ENCODE assay signal across 26 mouse cellular contexts in the genomic region with DNA sequence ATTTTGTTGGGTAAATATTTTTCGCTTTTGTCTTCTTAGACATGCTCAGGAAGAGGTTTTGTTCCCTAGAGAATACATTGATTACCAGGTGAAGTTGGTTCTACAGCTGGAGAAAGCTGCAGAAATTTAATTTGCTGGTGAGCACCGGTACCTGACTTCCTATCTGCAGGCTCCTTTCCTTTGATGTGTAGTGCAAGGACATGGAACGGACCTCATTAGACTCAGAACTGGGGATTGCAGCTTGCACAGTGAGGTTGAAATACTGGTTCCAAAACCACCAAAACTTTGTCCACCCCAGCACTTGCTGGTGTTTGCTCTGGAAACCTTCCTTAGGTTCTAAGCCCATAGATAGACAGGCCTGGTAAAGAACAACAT. TPM values are rescaled to one million over a fixed set of nuclear protein-coding genes. Genes with fewer than 3 reads are reported as not detected.
A peak's percentile ranks its signal among the peaks of the same experiment; 100 is the strongest.
DNase-seq lines count a peak whose midpoint lies in the region; ATAC-seq and TF ChIP-seq lines count a peak whose summit lies in the region.
"Had no signal": no experiment of that assay in that cellular context is flagged by ENCODE, and none has a peak within 500 bp of the region (broad histone marks: within the 10 kb centered on the region; RNA-seq: fewer than 3 reads in every experiment).

No protein-coding gene starts in this region.

- H3K27ac ChIP-seq in liver, adult 2 months (replicated peaks; ENCODE audit: insufficient read depth, low read depth, low read length) = peak overlapping the region; percentile 60
- peak overlapping the region; percentile 14; the same call in 1 of the 2 replicates for H3K27ac ChIP-seq in liver, embryonic 12.5 days
- peak overlapping the region; percentile 51 for H3K27ac ChIP-seq in liver, embryonic 16.5 days (ENCODE audit: low read length)
- no peak overlapping the region for H3K27ac ChIP-seq in kidney, embryonic 16.5 days (ENCODE audit: low read length)
- H3K27ac ChIP-seq: embryonic facial prominence, embryonic 12.5 days; forebrain, embryonic 10.5 days; heart, embryonic 13.5 days; hindbrain, embryonic 12.5 days had no signal

- H3K4me2 ChIP-seq in liver, embryonic 12.5 days = peak overlapping the region; percentile 9
- peak overlapping the region; percentile 31 for H3K4me2 ChIP-seq in liver, embryonic 16.5 days (ENCODE audit: low read depth, low read length)
- H3K4me2 ChIP-seq in kidney, embryonic 16.5 days (replicated peaks; ENCODE audit: low read depth, low read length) = no peak overlapping the region
- H3K4me2 ChIP-seq: embryonic facial prominence, embryonic 12.5 days; heart, embryonic 13.5 days; hindbrain, embryonic 12.5 days had no signal

- H3K9ac ChIP-seq in liver, adult 2 months (ENCODE audit: low read depth, low read length) = no peak overlapping the region
- no peak overlapping the region for H3K9ac ChIP-seq in liver, embryonic 12.5 days
- no peak overlapping the region for H3K9ac ChIP-seq in liver, embryonic 16.5 days (ENCODE audit: low read depth, low read length)
- no peak overlapping the region for H3K9ac ChIP-seq in kidney, embryonic 16.5 days (replicated peaks; ENCODE audit: low read length)
- H3K9ac ChIP-seq: embryonic facial prominence, embryonic 12.5 days; heart, embryonic 13.5 days; hindbrain, embryonic 12.5 days had no signal

- no peak for TF ChIP-seq CTCF in liver, adult 2 months (IDR thresholded peaks at IDR 0.05; ENCODE audit: low read depth, low read length)

- no peaks in the 10 kb centered on the region for H3K36me3 ChIP-seq in liver, adult 2 months (ENCODE audit: control insufficient read depth, insufficient read depth, low read length)
- no peaks in the 10 kb centered on the region for H3K36me3 ChIP-seq in liver, embryonic 12.5 days
- no peaks in the 10 kb centered on the region for H3K36me3 ChIP-seq in liver, embryonic 16.5 days (ENCODE audit: control insufficient read depth, insufficient read depth)
- no peaks in the 10 kb centered on the region for H3K36me3 ChIP-seq in kidney, embryonic 16.5 days (ENCODE audit: insufficient read depth, low read length)
- H3K36me3 ChIP-seq: embryonic facial prominence, embryonic 12.5 days; forebrain, embryonic 10.5 days; heart, embryonic 13.5 days; hindbrain, embryonic 12.5 days had no signal

- ATAC-seq in liver, embryonic 12.5 days = no peak
- ATAC-seq in liver, embryonic 16.5 days (ENCODE audit: low read depth) = no peak
- no peak for ATAC-seq in kidney, embryonic 16.5 days (ENCODE audit: low FRiP score, low TSS enrichment)
- ATAC-seq: forebrain, embryonic 14.5 days had no signal

- no peaks in the 10 kb centered on the region for H3K27me3 ChIP-seq in liver, adult 2 months (ENCODE audit: control insufficient read depth, insufficient read depth, low read length)
- no peaks in the 10 kb centered on the region for H3K27me3 ChIP-seq in liver, embryonic 12.5 days (replicated peaks)
- no peaks in the 10 kb centered on the region for H3K27me3 ChIP-seq in liver, embryonic 16.5 days (ENCODE audit: control insufficient read depth, insufficient read depth, low read depth, low read length)
- no peaks in the 10 kb centered on the region for H3K27me3 ChIP-seq in kidney, embryonic 16.5 days (ENCODE audit: insufficient read depth, low read length)
- H3K27me3 ChIP-seq: embryonic facial prominence, embryonic 12.5 days; heart, embryonic 13.5 days; hindbrain, embryonic 12.5 days had no signal

- 26% methylated on average over 3 of the region's 3 CpGs for WGBS in liver, adult 2 months
- 59% methylated on average over 3 of the region's 3 CpGs for WGBS in liver, embryonic 12.5 days (ENCODE audit: insufficient replicate concordance)
- WGBS in liver, embryonic 16.5 days (ENCODE audit: insufficient replicate concordance) = 43% methylated on average over 3 of the region's 3 CpGs
- 74% methylated on average over 3 of the region's 3 CpGs for WGBS in kidney, embryonic 16.5 days

- no peaks in the 10 kb centered on the region for H3K9me3 ChIP-seq in liver, embryonic 12.5 days (replicated peaks)
- no peaks in the 10 kb centered on the region for H3K9me3 ChIP-seq in liver, embryonic 16.5 days (replicated peaks; ENCODE audit: control insufficient read depth, low read length)
- no peaks in the 10 kb centered on the region for H3K9me3 ChIP-seq in kidney, embryonic 16.5 days (ENCODE audit: low read length)
- H3K9me3 ChIP-seq: embryonic facial prominence, embryonic 12.5 days; forebrain, embryonic 10.5 days; heart, embryonic 13.5 days; hindbrain, embryonic 12.5 days had no signal

- TF ChIP-seq POLR2A in liver, adult 2 months (IDR thresholded peaks at IDR 0.05; ENCODE audit: extremely low read depth, insufficient read depth, low read length) = no peak

- H3K4me1 ChIP-seq in liver, adult 2 months (ENCODE audit: control insufficient read depth, insufficient read depth, low read length) = peaks cover 8% of the 10 kb centered on the region; the same call in 1 of the 2 replicates
- H3K4me1 ChIP-seq in liver, embryonic 12.5 days = no peaks in the 10 kb centered on the region
- H3K4me1 ChIP-seq in liver, embryonic 16.5 days (ENCODE audit: control insufficient read depth, low read depth, low read length) = no peaks in the 10 kb centered on the region
- H3K4me1 ChIP-seq in kidney, embryonic 16.5 days (ENCODE audit: insufficient read depth, low read length) = no peaks in the 10 kb centered on the region
- H3K4me1 ChIP-seq: embryonic facial prominence, embryonic 12.5 days; heart, embryonic 13.5 days; hindbrain, embryonic 12.5 days had no signal

- DNase-seq in liver, adult 2 months (ENCODE audit: extremely low read depth, low read depth, low spot score) = peak; percentile 88
- DNase-seq in liver = no peak
- DNase-seq in kidney, adult 18-20 months = no peak
- no peak for DNase-seq in embryo, embryonic 10.5 days (ENCODE audit: low spot score)
- DNase-seq: adrenal gland, postnatal 10 days; cerebellum, adult 11 months; cerebellum, adult 8-10 months; cerebellum, postnatal 14 days; gastrocnemius, postnatal 36 days; heart, adult 11 months; heart, postnatal 36 days had no signal

- no peak overlapping the region for H3K4me3 ChIP-seq in liver, adult 2 months (ENCODE audit: insufficient read depth, low read depth, low read length)
- H3K4me3 ChIP-seq in liver, embryonic 12.5 days = no peak overlapping the region
- peak overlapping the region; percentile 46 for H3K4me3 ChIP-seq in liver, embryonic 16.5 days (ENCODE audit: low read depth, low read length)
- no peak overlapping the region for H3K4me3 ChIP-seq in kidney, embryonic 16.5 days (ENCODE audit: low read length)
- H3K4me3 ChIP-seq: embryonic facial prominence, embryonic 12.5 days; forebrain, embryonic 10.5 days; heart, embryonic 13.5 days; hindbrain, embryonic 12.5 days had no signal

- H3K79me2 ChIP-seq in liver, adult 2 months (ENCODE audit: control insufficient read depth, insufficient read depth, low read length) = no peaks in the 10 kb centered on the region; the same call in 1 of the 2 replicates

RNA-seq across cellular contexts. Expression of a gene that starts 40.4 kb away (rescaled TPM):
- 0.07 and 0.09 TPM in 2 replicates for total RNA-seq in liver, adult 2 months (2014; rRNA removed)
- polyA plus RNA-seq in liver, adult 2 months (2012; rRNA removed) = 0.22 TPM in 1 of 2 replicates, not detected in the other
- not detected in 2 replicates for polyA plus RNA-seq in liver, embryonic 12.5 days (2016; fragmentation: Nextera tagmentation; extraction: Ambion mirVana)
- not detected in 2 replicates for polyA plus RNA-seq in liver, embryonic 16.5 days (2015; fragmentation: Nextera tagmentation; extraction: Ambion mirVana)
- polyA plus RNA-seq in kidney, embryonic 16.5 days (2015; fragmentation: Nextera tagmentation; extraction: Ambion mirVana) = not detected in 2 replicates
- total RNA-seq: adrenal gland, postnatal 10 days; adrenal gland, postnatal 4 days; common myeloid progenitor, adult 5-6 weeks; gastrocnemius, adult 8-10 months; gastrocnemius, postnatal 36 days; heart, postnatal 36 days; MEL had no signal
- polyA plus RNA-seq: brain, embryonic 14.5 days; C2C12; embryonic facial prominence, embryonic 12.5 days; forebrain, embryonic 10.5 days; forebrain, embryonic 14.5 days; heart, embryonic 13.5 days; heart, postnatal 0 days; hindbrain, embryonic 12.5 days had no signal
